Mouse (Mus musculus): ENCODE results near the gene Pmm1.
A peak's percentile ranks its signal among the peaks of the same experiment; 100 is the strongest.

The Pmm1 gene

GRCm38 (mm10) chr15:81957598-81957997, 3.1 kb downstream of the Pmm1 start:
- DNase-seq (ENCODE audit: extremely low read depth, low read depth, low spot score): no peak

GRCm38 (mm10) chr15:81956457-81956856, 4.3 kb downstream of the Pmm1 start:
- DNase-seq (ENCODE audit: extremely low read depth, low read depth, low spot score): no peak

- no peak for DNase-seq (ENCODE audit: extremely low read depth, low read depth, low spot score)
These were observed 5.3 kb downstream of the Pmm1 start for GRCm38 (mm10) chr15:81955414-81955813.

- no peak for DNase-seq (ENCODE audit: extremely low read depth, low read depth, low spot score)
These were observed 6.0 kb downstream of the Pmm1 start for GRCm38 (mm10) chr15:81954716-81955115.

- peak; percentile 74 for DNase-seq (ENCODE audit: extremely low read depth, low read depth, low spot score)
These were observed 6.6 kb downstream of the Pmm1 start for GRCm38 (mm10) chr15:81954151-81954583.

GRCm38 (mm10) chr15:81952310-81952709, 8.4 kb downstream of the Pmm1 start:
- DNase-seq (ENCODE audit: extremely low read depth, low read depth, low spot score): no peak

GRCm38 (mm10) chr15:81951159-81951558, 9.6 kb downstream of the Pmm1 start:
- no peak for DNase-seq (ENCODE audit: extremely low read depth, low read depth, low spot score)

GRCm38 (mm10) chr15:81950716-81951115, 10.0 kb downstream of the Pmm1 start:
- no peak for DNase-seq (ENCODE audit: extremely low read depth, low read depth, low spot score)

GRCm38 (mm10) chr15:81949476-81950131, 11.1 kb downstream of the Pmm1 start:
- DNase-seq (ENCODE audit: extremely low read depth, low read depth, low spot score): no peak

- no peak for DNase-seq (ENCODE audit: extremely low read depth, low read depth, low spot score)
These were observed 11.7 kb downstream of the Pmm1 start for GRCm38 (mm10) chr15:81949076-81949475.

- DNase-seq (ENCODE audit: extremely low read depth, low read depth, low spot score): no peak
These were observed 17.5 kb downstream of the Pmm1 start for GRCm38 (mm10) chr15:81943176-81943749.

GRCm38 (mm10) chr15:81941010-81941409, 19.7 kb downstream of the Pmm1 start:
- no peak for DNase-seq (ENCODE audit: extremely low read depth, low read depth, low spot score)

GRCm38 (mm10) chr15:81940219-81940618, 20.5 kb downstream of the Pmm1 start:
- no peak for DNase-seq (ENCODE audit: extremely low read depth, low read depth, low spot score)

- no peak for DNase-seq (ENCODE audit: extremely low read depth, low read depth, low spot score)
These were observed 21.0 kb downstream of the Pmm1 start for GRCm38 (mm10) chr15:81939774-81940173.

- DNase-seq (ENCODE audit: extremely low read depth, low read depth, low spot score): no peak
These were observed 21.5 kb downstream of the Pmm1 start for GRCm38 (mm10) chr15:81939157-81939715.

GRCm38 (mm10) chr15:81938246-81938645, 22.5 kb downstream of the Pmm1 start:
- no peak for DNase-seq (ENCODE audit: extremely low read depth, low read depth, low spot score)

- no peak for DNase-seq (ENCODE audit: extremely low read depth, low read depth, low spot score)
These were observed 23.4 kb downstream of the Pmm1 start for GRCm38 (mm10) chr15:81937098-81937972.

GRCm38 (mm10) chr15:81936679-81937078, 24.1 kb downstream of the Pmm1 start, which contains the start of gene Csdc2:
Csdc2 (plus strand) TSS chr15:81936759.
- DNase-seq (ENCODE audit: extremely low read depth, low read depth, low spot score): no peak

- no peak for DNase-seq (ENCODE audit: extremely low read depth, low read depth, low spot score)
These were observed 24.7 kb downstream of the Pmm1 start for GRCm38 (mm10) chr15:81935869-81936637.

GRCm38 (mm10) chr15:81933986-81934385, 26.7 kb downstream of the Pmm1 start:
- no peak for DNase-seq (ENCODE audit: extremely low read depth, low read depth, low spot score)

All from fat pad, adult 2 months (tissue).